ENCODE assay signal across 10 mouse cellular contexts in genomic region chr16:60604613-60605012, GRCm38 (mm10). TPM values are rescaled to one million over a fixed set of nuclear protein-coding genes. Genes with fewer than 3 reads are reported as not detected.
DNase-seq lines count a peak whose midpoint lies in the region; ATAC-seq lines count a peak whose summit lies in the region.
"Had no signal": no experiment of that assay in that cellular context is flagged by ENCODE, and none has a peak within 500 bp of the region (broad histone marks: within the 10 kb centered on the region; RNA-seq: fewer than 3 reads in every experiment).

No protein-coding gene starts in this region.

- ATAC-seq in heart, embryonic 15.5 days (replicated peaks; ENCODE audit: insufficient number of reproducible peaks, insufficient read depth, low FRiP score, low read depth), result no peak
- ATAC-seq in midbrain, embryonic 16.5 days, result no peak

- H3K27me3 ChIP-seq in heart, embryonic 15.5 days, result peaks cover 33% of the 10 kb centered on the region
- H3K27me3 ChIP-seq in hindbrain, embryonic 10.5 days (ENCODE audit: insufficient read depth, poor library complexity, severe bottlenecking), result peaks cover 36% of the 10 kb centered on the region
- H3K27me3 ChIP-seq in midbrain, embryonic 16.5 days (ENCODE audit: control insufficient read depth, insufficient read depth, low read depth, low read length), result no peaks in the 10 kb centered on the region

- peaks cover 20% of the 10 kb centered on the region for H3K4me1 ChIP-seq in heart, embryonic 15.5 days (replicated peaks)
- peaks cover 25% of the 10 kb centered on the region for H3K4me1 ChIP-seq in hindbrain, embryonic 10.5 days (replicated peaks)
- peaks cover 6% of the 10 kb centered on the region for H3K4me1 ChIP-seq in midbrain, embryonic 16.5 days (ENCODE audit: control insufficient read depth, insufficient read depth, low read length)

- DNase-seq in heart, adult 8-10 months (ENCODE audit: low spot score), result no peak
- DNase-seq in ZHBTc4 (ENCODE audit: low read depth, low spot score), result peak; percentile 1
- DNase-seq in hindbrain, embryonic 10.5 days (ENCODE audit: low spot score), result peak; percentile 9
- no peak for DNase-seq in thymus, postnatal 14 days
- DNase-seq in MN1 (ENCODE audit: low spot score), result no peak
- DNase-seq in spleen, postnatal 36 days (ENCODE audit: low spot score in 2 of 2), result no peak

- no peaks in the 10 kb centered on the region for H3K9me3 ChIP-seq in heart, embryonic 15.5 days (replicated peaks)
- no peaks in the 10 kb centered on the region for H3K9me3 ChIP-seq in hindbrain, embryonic 10.5 days
- no peaks in the 10 kb centered on the region for H3K9me3 ChIP-seq in midbrain, embryonic 16.5 days (replicated peaks; ENCODE audit: control insufficient read depth, low read length, poor library complexity, severe bottlenecking)

- H3K27ac ChIP-seq in heart, embryonic 15.5 days, result no peak overlapping the region
- H3K27ac ChIP-seq in hindbrain, embryonic 10.5 days, result peak overlapping the region; percentile 66; the same call in 1 of the 2 replicates
- H3K27ac ChIP-seq in midbrain, embryonic 16.5 days (ENCODE audit: low read length), result no peak overlapping the region; the same call in 1 of the 2 replicates

- peak overlapping the region; percentile 78 for H3K4me2 ChIP-seq in heart, embryonic 15.5 days
- peak overlapping the region; percentile 95 for H3K4me2 ChIP-seq in midbrain, embryonic 16.5 days (ENCODE audit: low read length)

- WGBS in heart, embryonic 15.5 days, result 2% methylated on average over 10 of the region's 10 CpGs
- WGBS in hindbrain, embryonic 10.5 days, result 2% methylated on average over 10 of the region's 10 CpGs
- WGBS in midbrain, embryonic 16.5 days, result under 1% methylated on average over 10 of the region's 10 CpGs

- H3K9ac ChIP-seq in heart, embryonic 15.5 days, result no peak overlapping the region
- peak overlapping the region; percentile 73 for H3K9ac ChIP-seq in midbrain, embryonic 16.5 days (ENCODE audit: low read depth, low read length)

- no peaks in the 10 kb centered on the region for H3K36me3 ChIP-seq in heart, embryonic 15.5 days
- no peaks in the 10 kb centered on the region for H3K36me3 ChIP-seq in hindbrain, embryonic 10.5 days
- H3K36me3 ChIP-seq in midbrain, embryonic 16.5 days (ENCODE audit: control insufficient read depth, insufficient read depth, low read length), result no peaks in the 10 kb centered on the region

- H3K4me3 ChIP-seq in heart, embryonic 15.5 days, result peak overlapping the region; percentile 41
- peak overlapping the region; percentile 67 for H3K4me3 ChIP-seq in hindbrain, embryonic 10.5 days
- peak overlapping the region; percentile 62 for H3K4me3 ChIP-seq in midbrain, embryonic 16.5 days (ENCODE audit: low read depth, low read length)
- H3K4me3 ChIP-seq: erythroblast, embryonic 14.5 days; megakaryocyte, embryonic 14.5 days had no signal

RNA-seq across cellular contexts. Expression of gene Epha6, which starts 0.7 kb away (rescaled TPM):
- polyA plus RNA-seq in heart, embryonic 15.5 days (2015; fragmentation: Nextera tagmentation; extraction: Ambion mirVana), result not detected in 2 replicates
- under 1 TPM in 2 of 4 experiments, not detected in 2; 0.14 to 0.22 TPM for total RNA-seq in heart, adult 8-10 months (2022)
- 0.27 and 1.7 TPM in 2 replicates for polyA plus RNA-seq in hindbrain, embryonic 10.5 days (2016; fragmentation: Nextera tagmentation; extraction: Ambion mirVana)
- polyA plus RNA-seq in midbrain, embryonic 16.5 days (2015; fragmentation: Nextera tagmentation; extraction: Ambion mirVana), result 6.4 and 8.1 TPM in 2 replicates
- polyA plus RNA-seq: erythroblast, embryonic 14.5 days had no signal

Comparison
In these comparisons a context has a peak if more than half of its experiments do, and no peak if none do; other contexts are left out.
1. DNase-seq: peak in ZHBTc4 (single experiment) and hindbrain, embryonic 10.5 days (single experiment); none in heart, adult 8-10 months (single experiment), thymus, postnatal 14 days (single experiment), MN1 (single experiment) and spleen, postnatal 36 days (0 of 2).
2. Peak in every context shown above with its lines, with median percentiles within 50 percentile points of each other: H3K4me3 ChIP-seq.